Mouse (Mus musculus): ENCODE measurements around the gene Acer3. TPM values are rescaled to one million over a fixed set of nuclear protein-coding genes. Genes with fewer than 3 reads are reported as not detected.

Acer3 gene
- total and polyA plus RNA-seq, 3 experiments, result 17.2 to 41.7 TPM; not detected in 1

DNA sequence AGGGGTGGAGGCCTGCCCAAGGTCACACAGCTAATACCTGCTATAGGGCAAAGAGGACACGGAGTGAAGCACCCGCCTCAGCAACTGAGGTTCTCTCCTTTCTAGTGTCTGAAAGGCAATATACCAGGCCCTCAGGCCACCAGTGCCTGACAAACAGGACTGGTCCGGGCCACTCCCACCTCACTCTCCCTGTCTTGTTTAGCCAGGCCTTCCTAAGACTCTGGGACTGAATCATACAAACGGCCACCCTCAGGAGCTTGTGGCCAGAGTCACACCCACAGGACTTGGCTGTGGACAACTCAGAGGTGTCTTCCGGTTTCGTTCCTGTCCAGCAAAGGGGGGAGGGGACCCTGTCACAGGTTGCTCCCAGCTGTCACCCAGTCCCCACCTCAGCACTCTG lies 158.8 kb downstream of the Acer3 start:
- H3K4me3 ChIP-seq (ENCODE audit: control insufficient read depth in 1 of 2, insufficient read depth in 1 of 2, low read depth in 2 of 2, low read length in 2 of 2), result no peak overlapping the region
- no peaks in the 10 kb centered on the region for H3K27me3 ChIP-seq (ENCODE audit: control insufficient read depth in 1 of 2, insufficient read depth in 2 of 2, low read length in 2 of 2)
- H3K27ac ChIP-seq (ENCODE audit: control insufficient read depth, low read depth, low read length), result no peak overlapping the region
- no peak overlapping the region for H3K9ac ChIP-seq (ENCODE audit: control insufficient read depth, low read depth, low read length, poor library complexity, severe bottlenecking)
- H3K79me2 ChIP-seq (ENCODE audit: control insufficient read depth, insufficient read depth, low read length, poor library complexity), result no peaks in the 10 kb centered on the region
- H3K4me1 ChIP-seq (ENCODE audit: control insufficient read depth in 1 of 2, insufficient read depth in 2 of 2, low read length in 2 of 2), result peaks cover 0 to 11% of the 10 kb centered on the region in 2 experiments; a peak in 1 of 4 replicates
- no peaks in the 10 kb centered on the region for H3K9me3 ChIP-seq (replicated peaks; ENCODE audit: insufficient read depth, low read length)
- H3K36me3 ChIP-seq (ENCODE audit: control insufficient read depth in 1 of 2, insufficient read depth in 2 of 2, low read length in 2 of 2), result peaks cover 0 to 2% of the 10 kb centered on the region in 2 experiments; a peak in 2 of 4 replicates
- TF ChIP-seq ZNF384 (IDR thresholded peaks at IDR 0.05; ENCODE audit: low read depth, low read length) (no peak), MEF2A (IDR thresholded peaks at IDR 0.05; ENCODE audit: extremely low read depth, insufficient replicate concordance, low read depth, low read length, poor library complexity, severe bottlenecking) (no peak), TCF12 (IDR thresholded peaks at IDR 0.05; ENCODE audit: low read depth, low read length) (no peak), BHLHE40 (IDR thresholded peaks at IDR 0.05; ENCODE audit: borderline replicate concordance, low read depth, low read length) (no peak), TAL1 (IDR thresholded peaks at IDR 0.05; ENCODE audit: low read length) (no peak)
- DNase-seq (ENCODE audit: low read depth, low spot score), result no peak

DNA sequence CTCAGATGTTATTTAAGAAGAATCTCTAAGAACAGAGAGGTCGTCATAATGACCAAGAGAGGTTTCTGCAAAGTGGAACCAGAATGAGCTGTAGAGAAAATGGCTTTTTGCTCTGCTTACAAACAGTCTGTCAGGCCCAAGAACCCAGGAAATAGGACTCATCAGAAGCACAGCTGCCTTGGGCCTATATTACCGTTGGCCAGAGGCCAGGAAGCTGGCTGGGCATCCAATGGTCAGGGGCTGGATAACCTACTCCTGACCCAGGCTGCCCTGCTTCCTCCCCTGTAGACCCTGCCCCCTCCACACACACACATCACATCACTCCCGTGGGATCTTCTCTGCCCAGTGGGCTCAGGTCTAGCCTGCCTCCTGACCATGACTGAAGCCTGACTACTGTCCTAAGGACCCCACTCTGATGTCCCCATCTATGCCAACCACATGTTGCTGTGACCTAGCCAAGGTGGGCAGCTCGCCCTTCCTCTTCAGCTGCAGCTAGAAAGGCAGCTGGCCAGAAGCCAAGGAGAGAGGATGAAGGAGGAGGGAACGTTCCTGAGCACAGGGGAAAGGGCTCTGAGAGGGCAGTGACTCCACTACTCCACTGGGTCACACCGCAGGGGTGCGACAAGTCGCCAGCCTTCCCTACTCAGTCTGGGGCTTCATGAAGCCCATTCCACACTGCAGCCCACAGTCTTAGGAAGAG lies 160.8 kb downstream of the Acer3 start:
- H3K27ac ChIP-seq (ENCODE audit: control insufficient read depth, low read depth, low read length), result no peak overlapping the region
- no peaks in the 10 kb centered on the region for H3K79me2 ChIP-seq (ENCODE audit: control insufficient read depth, insufficient read depth, low read length, poor library complexity)
- no peak overlapping the region for H3K9ac ChIP-seq (ENCODE audit: control insufficient read depth, low read depth, low read length, poor library complexity, severe bottlenecking)
- peaks cover 0 to 26% of the 10 kb centered on the region in 2 experiments; a peak in 3 of 4 replicates for H3K4me1 ChIP-seq (ENCODE audit: control insufficient read depth in 1 of 2, insufficient read depth in 2 of 2, low read length in 2 of 2)
- TF ChIP-seq POLR2AphosphoS2 (IDR thresholded peaks at IDR 0.05; ENCODE audit: low read length) (no peak), JUND (IDR thresholded peaks at IDR 0.05; ENCODE audit: low read depth, low read length) (no peak), CHD1 (IDR thresholded peaks at IDR 0.05; ENCODE audit: low read depth, low read length) (no peak), E2F4 (IDR thresholded peaks at IDR 0.05; ENCODE audit: borderline replicate concordance, low read depth, low read length) (no peak), SMC3 (IDR thresholded peaks at IDR 0.05; ENCODE audit: low read depth, low read length) (no peak), UBTF (IDR thresholded peaks at IDR 0.05; ENCODE audit: borderline replicate concordance, insufficient read depth, low read depth, low read length) (no peak), MAZ (IDR thresholded peaks at IDR 0.05; ENCODE audit: low read depth, low read length) (no peak), ZC3H11A (IDR thresholded peaks at IDR 0.05; ENCODE audit: low read depth, low read length) (no peak), MYB (IDR thresholded peaks at IDR 0.05; ENCODE audit: low read depth, low read length) (no peak), MAX (IDR thresholded peaks at IDR 0.05; ENCODE audit: low read length) (no peak), MAFK (IDR thresholded peaks at IDR 0.05; ENCODE audit: borderline replicate concordance, low read depth, low read length) (no peak), CHD2 (IDR thresholded peaks at IDR 0.05; ENCODE audit: low read length) (no peak), ZMIZ1 (IDR thresholded peaks at IDR 0.05; ENCODE audit: low read depth, low read length) (no peak)
- no peaks in the 10 kb centered on the region for H3K27me3 ChIP-seq (ENCODE audit: control insufficient read depth in 1 of 2, insufficient read depth in 2 of 2, low read length in 2 of 2)
- H3K9me3 ChIP-seq (replicated peaks; ENCODE audit: insufficient read depth, low read length), result no peaks in the 10 kb centered on the region
- H3K4me3 ChIP-seq (ENCODE audit: control insufficient read depth in 1 of 2, insufficient read depth in 1 of 2, low read depth in 2 of 2, low read length in 2 of 2), result no peak overlapping the region
- DNase-seq (ENCODE audit: low read depth, low spot score), result no peak
- peaks cover 0 to 7% of the 10 kb centered on the region in 2 experiments; a peak in 2 of 4 replicates for H3K36me3 ChIP-seq (ENCODE audit: control insufficient read depth in 1 of 2, insufficient read depth in 2 of 2, low read length in 2 of 2)

All from MEL (cell line).